Mouse (Mus musculus): ENCODE data around the gene Ccdc24. TPM values are rescaled to one million over a fixed set of nuclear protein-coding genes. Genes with fewer than 3 reads are reported as not detected.

Gene Ccdc24
- polyA plus RNA-seq, 1 experiment from 2014 or later, result 0.62 TPM

GRCm38 (mm10) chr4:117896031-117896430 lies 23.7 kb upstream of the Ccdc24 start:
- 93% methylated on average over 6 of the region's 6 CpGs for WGBS
- Histone ChIP-seq H3K4me3 (replicated peaks; ENCODE audit: low read length) (no peak overlapping the region), H3K27ac (ENCODE audit: low read length) (no peak overlapping the region), H3K27me3 (ENCODE audit: control insufficient read depth, insufficient read depth, low read length) (no peaks in the 10 kb centered on the region), H3K9ac (ENCODE audit: low read length) (no peak overlapping the region), H3K9me3 (replicated peaks; ENCODE audit: control insufficient read depth, low read length) (no peaks in the 10 kb centered on the region), H3K36me3 (ENCODE audit: control insufficient read depth, insufficient read depth, low read length) (peaks cover 24% of the 10 kb centered on the region; the same call in 1 of the 2 replicates), H3K4me1 (ENCODE audit: control insufficient read depth, insufficient read depth, low read length) (peaks cover 3% of the 10 kb centered on the region), H3K4me2 (ENCODE audit: low read depth, low read length) (no peak overlapping the region)
- ATAC-seq (ENCODE audit: insufficient read depth, low FRiP score), result no peak

- Histone ChIP-seq H3K27ac (ENCODE audit: low read length) (no peak overlapping the region), H3K4me3 (replicated peaks; ENCODE audit: low read length) (no peak overlapping the region), H3K9me3 (replicated peaks; ENCODE audit: control insufficient read depth, low read length) (no peaks in the 10 kb centered on the region), H3K4me1 (ENCODE audit: control insufficient read depth, insufficient read depth, low read length) (peaks cover 7% of the 10 kb centered on the region), H3K36me3 (ENCODE audit: control insufficient read depth, insufficient read depth, low read length) (peaks cover 17% of the 10 kb centered on the region; the same call in 1 of the 2 replicates), H3K9ac (ENCODE audit: low read length) (no peak overlapping the region), H3K27me3 (ENCODE audit: control insufficient read depth, insufficient read depth, low read length) (no peaks in the 10 kb centered on the region), H3K4me2 (ENCODE audit: low read depth, low read length) (no peak overlapping the region)
- no peak for ATAC-seq (ENCODE audit: insufficient read depth, low FRiP score)
- WGBS, result 79% methylated on average over 7 of the region's 7 CpGs
These were observed 23.0 kb upstream of the Ccdc24 start for GRCm38 (mm10) chr4:117895339-117895738.

GRCm38 (mm10) chr4:117894601-117895000 lies 22.2 kb upstream of the Ccdc24 start:
- Histone ChIP-seq H3K4me1 (ENCODE audit: control insufficient read depth, insufficient read depth, low read length) (peaks cover 7% of the 10 kb centered on the region), H3K4me3 (replicated peaks; ENCODE audit: low read length) (no peak overlapping the region), H3K27ac (ENCODE audit: low read length) (no peak overlapping the region), H3K9me3 (replicated peaks; ENCODE audit: control insufficient read depth, low read length) (no peaks in the 10 kb centered on the region), H3K27me3 (ENCODE audit: control insufficient read depth, insufficient read depth, low read length) (no peaks in the 10 kb centered on the region), H3K4me2 (ENCODE audit: low read depth, low read length) (no peak overlapping the region), H3K36me3 (ENCODE audit: control insufficient read depth, insufficient read depth, low read length) (peaks cover 14% of the 10 kb centered on the region; the same call in 1 of the 2 replicates), H3K9ac (ENCODE audit: low read length) (no peak overlapping the region)
- 80% methylated on average over 8 of the region's 8 CpGs for WGBS
- ATAC-seq (ENCODE audit: insufficient read depth, low FRiP score), result no peak

DNA sequence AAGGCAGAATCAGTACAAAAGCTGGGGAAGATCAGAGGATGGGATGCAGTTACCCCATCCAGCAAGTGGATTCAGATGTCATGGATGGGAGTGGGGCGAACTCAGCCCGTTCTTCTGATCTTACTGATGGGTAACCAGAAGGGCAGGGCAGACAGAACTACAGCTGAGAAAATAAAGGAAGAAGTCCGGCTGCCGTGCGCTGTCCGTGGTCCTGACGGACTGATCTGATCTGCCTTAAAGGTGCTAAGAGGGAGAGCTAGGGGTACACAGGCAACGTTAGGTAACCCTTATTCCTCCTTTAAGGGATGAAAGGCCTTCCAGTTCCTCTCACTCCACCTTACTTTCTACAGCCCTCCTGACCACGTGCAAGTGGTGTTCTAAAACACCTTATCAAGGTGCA lies 21.0 kb upstream of the Ccdc24 start:
- ATAC-seq (ENCODE audit: insufficient read depth, low FRiP score), result no peak
- WGBS, result 17% methylated on average over 9 of the region's 9 CpGs
- H3K4me2 ChIP-seq (ENCODE audit: low read depth, low read length), result no peak overlapping the region
- H3K27ac ChIP-seq (ENCODE audit: low read length), result no peak overlapping the region
- H3K9ac ChIP-seq (ENCODE audit: low read length), result no peak overlapping the region
- H3K4me3 ChIP-seq (replicated peaks; ENCODE audit: low read length), result no peak overlapping the region
- H3K27me3 ChIP-seq (ENCODE audit: control insufficient read depth, insufficient read depth, low read length), result no peaks in the 10 kb centered on the region
- H3K4me1 ChIP-seq (ENCODE audit: control insufficient read depth, insufficient read depth, low read length), result peaks cover 7% of the 10 kb centered on the region
- no peaks in the 10 kb centered on the region for H3K9me3 ChIP-seq (replicated peaks; ENCODE audit: control insufficient read depth, low read length)
- H3K36me3 ChIP-seq (ENCODE audit: control insufficient read depth, insufficient read depth, low read length), result peaks cover 7% of the 10 kb centered on the region; the same call in 1 of the 2 replicates

GRCm38 (mm10) chr4:117891738-117892161 lies 19.4 kb upstream of the Ccdc24 start, which contains the start of gene Dph2:
Gene Dph2, minus strand, starts transcription at chr4:117892032.
- H3K36me3 ChIP-seq (ENCODE audit: control insufficient read depth, insufficient read depth, low read length), result peaks cover 3% of the 10 kb centered on the region; the same call in 1 of the 2 replicates
- 0% methylated on average over 21 of the region's 21 CpGs for WGBS
- H3K4me3 ChIP-seq (replicated peaks; ENCODE audit: low read length), result peak within 1 kb of the TSS; percentile 87
- H3K9ac ChIP-seq (ENCODE audit: low read length), result peak within 1 kb of the TSS; percentile 72
- peak; percentile 79 for ATAC-seq (ENCODE audit: insufficient read depth, low FRiP score)
- no peaks in the 10 kb centered on the region for H3K9me3 ChIP-seq (replicated peaks; ENCODE audit: control insufficient read depth, low read length)
- H3K27ac ChIP-seq (ENCODE audit: low read length), result no peak within 1 kb of the TSS
- no peaks in the 10 kb centered on the region for H3K27me3 ChIP-seq (ENCODE audit: control insufficient read depth, insufficient read depth, low read length)
- peaks cover 10% of the 10 kb centered on the region for H3K4me1 ChIP-seq (ENCODE audit: control insufficient read depth, insufficient read depth, low read length)
- peak within 1 kb of the TSS; percentile 77 for H3K4me2 ChIP-seq (ENCODE audit: low read depth, low read length)

DNA sequence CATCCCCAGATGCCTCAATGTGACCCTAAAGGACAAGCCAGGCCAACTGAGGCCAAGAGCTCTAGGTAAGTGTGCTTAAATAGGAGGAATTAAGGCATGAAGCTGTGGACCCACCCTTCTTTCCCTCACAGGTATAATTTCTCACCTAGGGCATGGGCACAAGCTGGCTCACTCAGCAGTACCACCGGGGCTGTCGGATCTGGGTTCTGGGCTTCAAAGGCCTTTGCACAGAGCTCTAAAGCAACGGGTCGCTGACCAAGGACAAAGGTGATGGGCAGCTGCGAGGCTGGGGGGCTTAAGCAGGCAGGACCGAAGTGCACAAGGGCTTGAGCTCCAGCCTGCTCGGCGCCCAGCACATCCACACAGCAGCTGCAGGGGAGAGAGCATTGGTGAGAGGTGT lies 18.4 kb upstream of the Ccdc24 start:
- 89% methylated on average over 8 of the region's 8 CpGs for WGBS
- Histone ChIP-seq H3K9me3 (replicated peaks; ENCODE audit: control insufficient read depth, low read length) (no peaks in the 10 kb centered on the region), H3K4me3 (replicated peaks; ENCODE audit: low read length) (peak overlapping the region; percentile 87; the same call in 1 of the 2 replicates), H3K4me1 (ENCODE audit: control insufficient read depth, insufficient read depth, low read length) (peaks cover 17% of the 10 kb centered on the region), H3K36me3 (ENCODE audit: control insufficient read depth, insufficient read depth, low read length) (peaks cover 2% of the 10 kb centered on the region; the same call in 1 of the 2 replicates), H3K27ac (ENCODE audit: low read length) (no peak overlapping the region), H3K27me3 (ENCODE audit: control insufficient read depth, insufficient read depth, low read length) (no peaks in the 10 kb centered on the region), H3K9ac (ENCODE audit: low read length) (no peak overlapping the region), H3K4me2 (ENCODE audit: low read depth, low read length) (peak overlapping the region; percentile 77; the same call in 1 of the 2 replicates)
- ATAC-seq (ENCODE audit: insufficient read depth, low FRiP score), result no peak

DNA sequence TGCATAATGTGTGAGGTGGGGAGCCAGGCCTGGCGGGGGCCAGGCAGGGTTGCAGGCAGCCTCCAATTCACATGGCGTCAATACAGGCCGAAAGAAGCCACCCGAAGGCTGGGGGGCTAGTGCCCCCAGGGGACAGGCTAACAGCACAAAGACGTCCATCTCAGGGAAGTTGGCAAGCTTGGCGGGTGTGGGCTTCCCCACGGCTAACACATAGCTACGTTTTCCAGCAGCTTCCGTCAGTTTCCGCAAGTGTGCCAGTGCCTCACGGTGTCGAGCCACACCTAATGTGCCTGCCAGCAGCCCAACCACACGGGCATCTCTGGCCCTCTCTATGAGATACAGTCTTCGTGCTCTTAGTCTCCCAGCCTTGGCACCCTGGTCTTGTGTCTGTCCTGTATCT lies 17.7 kb upstream of the Ccdc24 start:
- no peak for ATAC-seq (ENCODE audit: insufficient read depth, low FRiP score)
- H3K27ac ChIP-seq (ENCODE audit: low read length), result no peak overlapping the region
- H3K4me3 ChIP-seq (replicated peaks; ENCODE audit: low read length), result no peak overlapping the region
- no peaks in the 10 kb centered on the region for H3K9me3 ChIP-seq (replicated peaks; ENCODE audit: control insufficient read depth, low read length)
- peaks cover 17% of the 10 kb centered on the region for H3K4me1 ChIP-seq (ENCODE audit: control insufficient read depth, insufficient read depth, low read length)
- H3K36me3 ChIP-seq (ENCODE audit: control insufficient read depth, insufficient read depth, low read length), result peaks cover 5% of the 10 kb centered on the region
- H3K9ac ChIP-seq (ENCODE audit: low read length), result no peak overlapping the region
- no peaks in the 10 kb centered on the region for H3K27me3 ChIP-seq (ENCODE audit: control insufficient read depth, insufficient read depth, low read length)
- no peak overlapping the region for H3K4me2 ChIP-seq (ENCODE audit: low read depth, low read length)
- 94% methylated on average over 14 of the region's 14 CpGs for WGBS

DNA sequence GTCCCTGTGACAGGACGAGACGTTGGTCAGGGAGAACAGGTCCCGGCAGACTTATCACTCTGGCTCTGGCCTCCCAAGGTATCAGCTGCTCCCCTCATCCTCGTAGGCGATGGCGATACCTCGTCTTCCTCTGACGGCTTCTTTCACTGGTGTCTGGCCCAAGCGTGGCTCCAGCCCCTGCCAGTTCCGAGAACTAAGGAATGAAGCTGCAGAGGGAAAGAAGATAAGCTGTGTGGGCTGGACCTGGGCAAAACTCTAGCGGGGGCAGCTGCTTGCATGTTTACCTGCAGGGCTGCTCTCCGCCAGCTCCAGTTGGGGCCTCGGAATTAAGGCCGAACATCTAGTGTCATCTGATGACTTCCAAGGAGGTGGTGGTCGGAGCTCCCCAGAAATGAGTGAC lies 17.1 kb upstream of the Ccdc24 start:
- H3K4me1 ChIP-seq (ENCODE audit: control insufficient read depth, insufficient read depth, low read length), result peaks cover 18% of the 10 kb centered on the region
- H3K27me3 ChIP-seq (ENCODE audit: control insufficient read depth, insufficient read depth, low read length), result no peaks in the 10 kb centered on the region
- no peak for ATAC-seq (ENCODE audit: insufficient read depth, low FRiP score)
- no peak overlapping the region for H3K9ac ChIP-seq (ENCODE audit: low read length)
- H3K36me3 ChIP-seq (ENCODE audit: control insufficient read depth, insufficient read depth, low read length), result peaks cover 10% of the 10 kb centered on the region
- no peaks in the 10 kb centered on the region for H3K9me3 ChIP-seq (replicated peaks; ENCODE audit: control insufficient read depth, low read length)
- H3K4me3 ChIP-seq (replicated peaks; ENCODE audit: low read length), result no peak overlapping the region
- no peak overlapping the region for H3K4me2 ChIP-seq (ENCODE audit: low read depth, low read length)
- no peak overlapping the region for H3K27ac ChIP-seq (ENCODE audit: low read length)
- 89% methylated on average over 15 of the region's 15 CpGs for WGBS

DNA sequence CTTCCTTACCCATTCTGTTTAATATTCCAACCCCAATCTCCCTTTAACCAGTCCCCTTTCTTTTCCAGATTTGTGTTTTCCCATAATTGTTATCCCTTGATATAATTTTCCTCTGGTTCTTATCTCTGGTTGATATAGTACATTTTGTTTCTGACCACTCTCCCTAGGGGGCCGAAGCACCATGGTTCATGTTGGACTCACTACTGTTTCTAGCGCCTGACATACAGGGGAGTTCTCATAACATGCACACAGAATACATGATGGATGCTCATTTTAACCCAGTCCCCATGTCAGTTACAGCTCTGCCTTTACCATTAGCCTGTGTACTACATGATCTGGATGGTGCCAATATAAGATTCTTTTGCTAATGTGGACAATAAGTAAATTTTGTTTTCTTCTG lies 15.6 kb upstream of the Ccdc24 start:
- Histone ChIP-seq H3K9ac (ENCODE audit: low read length) (peak overlapping the region; percentile 36), H3K4me2 (ENCODE audit: low read depth, low read length) (peak overlapping the region; percentile 74), H3K4me1 (ENCODE audit: control insufficient read depth, insufficient read depth, low read length) (peaks cover 29% of the 10 kb centered on the region), H3K27me3 (ENCODE audit: control insufficient read depth, insufficient read depth, low read length) (no peaks in the 10 kb centered on the region), H3K36me3 (ENCODE audit: control insufficient read depth, insufficient read depth, low read length) (peaks cover 13% of the 10 kb centered on the region), H3K27ac (ENCODE audit: low read length) (no peak overlapping the region), H3K4me3 (replicated peaks; ENCODE audit: low read length) (no peak overlapping the region), H3K9me3 (replicated peaks; ENCODE audit: control insufficient read depth, low read length) (no peaks in the 10 kb centered on the region)
- no peak for ATAC-seq (ENCODE audit: insufficient read depth, low FRiP score)
- 63% methylated on average over 2 of the region's 2 CpGs for WGBS
